Mouse (Mus musculus): ENCODE data around the gene Reps2. TPM values are rescaled to one million over a fixed set of nuclear protein-coding genes. Genes with fewer than 3 reads are reported as not detected.

Reps2 gene
- total and polyA plus RNA-seq, 3 experiments, result 0.39 to 1.1 (median 0.75) TPM

DNA sequence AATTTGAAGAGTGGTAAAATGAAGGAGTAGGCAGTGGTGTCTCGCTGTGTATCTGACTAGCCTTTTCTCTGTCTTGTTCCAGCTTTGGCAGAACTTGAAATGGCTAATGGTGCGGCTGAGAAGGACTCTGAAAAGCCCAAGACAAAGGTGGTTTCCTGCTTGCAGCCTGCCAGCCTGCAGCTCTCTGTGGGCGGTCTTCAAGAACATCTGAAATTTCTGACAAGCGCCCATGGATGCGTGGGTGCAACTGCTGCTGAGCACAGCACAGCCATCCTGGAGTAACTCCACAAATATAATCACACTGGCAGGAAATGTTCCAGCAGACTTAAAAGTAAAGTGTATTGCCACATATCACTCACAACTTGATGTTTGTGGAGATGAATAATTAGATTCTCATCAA, 181.3 kb downstream of the Reps2 start:
- H3K4me3 ChIP-seq, result no peak overlapping the region
- DNase-seq, result no peak
- H3K79me2 ChIP-seq (replicated peaks; ENCODE audit: control insufficient read depth, insufficient read depth, low read length), result no peaks in the 10 kb centered on the region
- 70% methylated on average over 5 of the region's 5 CpGs for WGBS
- intact Hi-C loops (cut with DNase I), result no loop called here
- no peaks in the 10 kb centered on the region for H3K27me3 ChIP-seq (ENCODE audit: control insufficient read depth, insufficient read depth, low read length)
- no peaks in the 10 kb centered on the region for H3K36me3 ChIP-seq (ENCODE audit: control insufficient read depth, insufficient read depth, low read length)
- H3K9ac ChIP-seq (ENCODE audit: low read depth, low read length), result no peak overlapping the region
- TF ChIP-seq EP300 (IDR thresholded peaks at IDR 0.05; ENCODE audit: insufficient read depth, low read depth, low read length), result no peak
- TF ChIP-seq CTCF (IDR thresholded peaks at IDR 0.05), result no peak
- TF ChIP-seq POLR2A (IDR thresholded peaks at IDR 0.05; ENCODE audit: insufficient read depth, low read depth, low read length), result no peak
- no peak overlapping the region for H3K27ac ChIP-seq
- H3K4me1 ChIP-seq (ENCODE audit: control insufficient read depth, insufficient read depth, low read length), result no peaks in the 10 kb centered on the region

DNA sequence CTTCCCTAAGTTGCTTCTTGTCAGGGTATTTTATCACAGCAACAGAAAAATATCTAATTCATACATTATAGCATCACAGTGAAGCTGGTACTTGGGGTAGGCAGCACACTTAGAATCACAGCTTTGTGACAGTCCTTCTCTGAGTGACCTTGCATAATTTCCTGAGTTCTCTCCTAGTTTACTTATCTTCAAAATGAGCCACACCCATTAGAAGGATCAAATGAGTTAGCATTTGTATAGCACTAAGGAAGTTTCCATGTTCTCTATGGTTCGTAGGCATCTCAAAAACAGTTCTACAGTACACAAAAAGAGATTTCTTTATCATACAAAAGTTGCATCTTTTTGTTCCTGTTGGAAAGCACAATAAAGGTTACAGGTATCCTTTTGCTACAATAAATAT, 187.0 kb downstream of the Reps2 start:
- Histone ChIP-seq H3K79me2 (replicated peaks; ENCODE audit: control insufficient read depth, insufficient read depth, low read length) (no peaks in the 10 kb centered on the region), H3K9ac (ENCODE audit: low read depth, low read length) (no peak overlapping the region), H3K36me3 (ENCODE audit: control insufficient read depth, insufficient read depth, low read length) (no peaks in the 10 kb centered on the region), H3K4me1 (ENCODE audit: control insufficient read depth, insufficient read depth, low read length) (no peaks in the 10 kb centered on the region), H3K27ac (no peak overlapping the region), H3K27me3 (ENCODE audit: control insufficient read depth, insufficient read depth, low read length) (no peaks in the 10 kb centered on the region), H3K4me3 (no peak overlapping the region)
- WGBS, result 83% methylated on average over 1 of the region's 1 CpGs
- DNase-seq, result no peak
- no peak for TF ChIP-seq EP300 (IDR thresholded peaks at IDR 0.05; ENCODE audit: insufficient read depth, low read depth, low read length)
- TF ChIP-seq POLR2A (IDR thresholded peaks at IDR 0.05; ENCODE audit: insufficient read depth, low read depth, low read length), result no peak
- TF ChIP-seq CTCF (IDR thresholded peaks at IDR 0.05), result no peak
- intact Hi-C loops (cut with DNase I), result loop anchor here (10.0 kb wide), 1 partner anchor 582 kb away; no protein-coding TSS in a partner anchor

DNA sequence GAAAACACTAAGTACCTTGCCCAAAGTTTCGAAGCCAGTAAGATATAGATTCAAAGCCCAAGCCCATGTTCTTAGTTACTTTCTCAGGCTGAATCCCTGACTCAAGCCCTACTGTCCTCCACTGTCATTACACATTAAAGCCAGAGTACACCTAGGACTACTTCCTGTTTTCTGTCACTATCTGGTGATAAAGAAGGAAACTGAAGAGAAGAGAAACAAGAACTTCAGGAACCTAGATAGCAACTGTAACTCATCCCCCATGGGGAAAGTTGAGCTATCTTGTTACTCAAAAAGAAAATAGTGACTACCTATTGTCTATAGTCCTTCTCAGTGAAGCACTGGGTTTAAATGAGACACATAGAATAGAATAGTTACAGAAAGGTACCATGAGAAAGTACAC, 188.1 kb downstream of the Reps2 start:
- H3K4me3 ChIP-seq, result no peak overlapping the region
- no peak overlapping the region for H3K27ac ChIP-seq
- TF ChIP-seq CTCF (IDR thresholded peaks at IDR 0.05) (no peak), EP300 (IDR thresholded peaks at IDR 0.05; ENCODE audit: insufficient read depth, low read depth, low read length) (no peak), POLR2A (IDR thresholded peaks at IDR 0.05; ENCODE audit: insufficient read depth, low read depth, low read length) (no peak)
- H3K27me3 ChIP-seq (ENCODE audit: control insufficient read depth, insufficient read depth, low read length), result no peaks in the 10 kb centered on the region
- intact Hi-C loops (cut with DNase I), result loop anchor here (10.0 kb wide), 1 partner anchor 581 kb away; no protein-coding TSS in a partner anchor
- H3K4me1 ChIP-seq (ENCODE audit: control insufficient read depth, insufficient read depth, low read length), result no peaks in the 10 kb centered on the region
- H3K79me2 ChIP-seq (replicated peaks; ENCODE audit: control insufficient read depth, insufficient read depth, low read length), result no peaks in the 10 kb centered on the region
- WGBS, result 83% methylated on average over 1 of the region's 1 CpGs
- no peak overlapping the region for H3K9ac ChIP-seq (ENCODE audit: low read depth, low read length)
- no peaks in the 10 kb centered on the region for H3K36me3 ChIP-seq (ENCODE audit: control insufficient read depth, insufficient read depth, low read length)
- DNase-seq, result no peak

DNA sequence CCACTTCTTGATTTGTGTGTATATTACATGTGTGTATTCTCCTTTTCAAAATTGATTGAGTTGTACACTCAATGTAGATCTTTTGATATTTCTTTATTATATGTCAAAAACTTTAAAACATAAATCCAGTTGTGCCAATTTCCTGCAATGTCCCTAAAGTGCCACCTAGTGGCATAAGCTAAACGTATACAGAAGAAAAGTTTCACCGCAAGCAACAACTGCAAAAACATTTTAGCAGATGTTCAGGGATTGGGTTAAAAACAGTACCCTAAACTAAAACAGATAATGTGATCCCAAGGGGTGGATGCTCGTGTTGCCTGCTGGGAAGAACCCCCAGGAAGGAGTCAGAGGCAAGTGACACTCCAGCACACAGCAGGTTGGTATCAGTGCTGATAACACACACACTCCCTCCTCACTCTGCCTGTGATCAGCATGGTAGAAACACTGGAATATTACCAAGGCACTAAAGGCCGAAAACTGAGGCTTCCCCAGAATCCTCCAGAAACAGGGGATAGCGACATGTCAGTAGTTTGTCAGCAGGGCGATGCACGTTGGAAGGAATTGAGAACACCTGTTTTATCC, 189.5 kb downstream of the Reps2 start:
- TF ChIP-seq CTCF (IDR thresholded peaks at IDR 0.05) (peak; percentile 63), POLR2A (IDR thresholded peaks at IDR 0.05; ENCODE audit: insufficient read depth, low read depth, low read length) (no peak), EP300 (IDR thresholded peaks at IDR 0.05; ENCODE audit: insufficient read depth, low read depth, low read length) (no peak)
- no peak for DNase-seq
- Histone ChIP-seq H3K36me3 (ENCODE audit: control insufficient read depth, insufficient read depth, low read length) (no peaks in the 10 kb centered on the region), H3K27me3 (ENCODE audit: control insufficient read depth, insufficient read depth, low read length) (no peaks in the 10 kb centered on the region), H3K27ac (no peak overlapping the region), H3K9ac (ENCODE audit: low read depth, low read length) (no peak overlapping the region), H3K4me1 (ENCODE audit: control insufficient read depth, insufficient read depth, low read length) (no peaks in the 10 kb centered on the region), H3K79me2 (replicated peaks; ENCODE audit: control insufficient read depth, insufficient read depth, low read length) (no peaks in the 10 kb centered on the region), H3K4me3 (no peak overlapping the region)
- 50% methylated on average over 7 of the region's 7 CpGs for WGBS
- intact Hi-C loops (cut with DNase I), result loop anchor here (5.0 to 10.0 kb wide), 3 partner anchors 177 to 579 kb away; no protein-coding TSS in a partner anchor

DNA sequence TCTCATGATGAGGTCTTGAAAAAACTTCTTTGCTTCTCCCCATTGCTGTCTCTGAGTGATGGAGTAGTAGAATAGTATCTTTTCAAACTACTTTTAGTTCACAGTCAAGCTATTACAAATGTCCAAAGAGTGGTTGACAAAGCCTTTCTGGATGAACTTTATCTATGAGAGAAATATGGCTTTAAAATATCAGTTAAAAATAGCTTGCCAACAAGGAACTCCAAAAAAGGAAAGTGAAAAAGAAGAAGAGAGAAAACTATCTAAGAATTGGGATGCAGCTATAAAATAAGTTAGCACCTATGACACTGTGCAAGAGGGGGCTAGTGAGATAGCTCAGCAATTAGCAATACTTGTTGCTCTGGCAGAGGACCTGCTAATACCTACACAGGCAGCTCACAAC, 190.8 kb downstream of the Reps2 start:
- H3K9ac ChIP-seq (ENCODE audit: low read depth, low read length), result no peak overlapping the region
- H3K4me3 ChIP-seq, result no peak overlapping the region
- no peaks in the 10 kb centered on the region for H3K27me3 ChIP-seq (ENCODE audit: control insufficient read depth, insufficient read depth, low read length)
- no peak for DNase-seq
- no peaks in the 10 kb centered on the region for H3K4me1 ChIP-seq (ENCODE audit: control insufficient read depth, insufficient read depth, low read length)
- intact Hi-C loops (cut with DNase I), result loop anchor here (5.0 to 10.0 kb wide), 3 partner anchors 175 to 578 kb away; no protein-coding TSS in a partner anchor
- TF ChIP-seq EP300 (IDR thresholded peaks at IDR 0.05; ENCODE audit: insufficient read depth, low read depth, low read length) (no peak), CTCF (IDR thresholded peaks at IDR 0.05) (no peak), POLR2A (IDR thresholded peaks at IDR 0.05; ENCODE audit: insufficient read depth, low read depth, low read length) (no peak)
- no peaks in the 10 kb centered on the region for H3K36me3 ChIP-seq (ENCODE audit: control insufficient read depth, insufficient read depth, low read length)
- no peaks in the 10 kb centered on the region for H3K79me2 ChIP-seq (replicated peaks; ENCODE audit: control insufficient read depth, insufficient read depth, low read length)
- H3K27ac ChIP-seq, result no peak overlapping the region

DNA sequence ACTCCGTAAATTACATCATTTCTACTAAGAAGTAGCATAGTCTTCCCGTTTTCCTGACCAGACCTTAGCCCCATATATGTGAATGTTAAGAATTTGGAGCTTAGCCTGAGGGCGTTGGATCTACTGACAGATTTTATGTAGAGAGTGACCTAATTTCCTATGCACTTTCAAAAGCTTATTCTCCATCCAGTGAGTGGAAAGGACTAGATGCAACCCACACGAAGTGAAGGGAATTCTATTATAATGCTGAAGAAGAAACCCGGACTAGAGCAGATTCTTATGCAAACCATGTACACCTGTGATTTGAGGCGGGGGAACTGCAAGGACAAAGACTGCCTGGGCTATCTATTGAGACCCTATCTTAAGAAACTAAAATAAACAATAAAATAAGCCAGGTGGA, 195.5 kb downstream of the Reps2 start:
- WGBS, result 65% methylated on average over 6 of the region's 6 CpGs
- Histone ChIP-seq H3K27me3 (ENCODE audit: control insufficient read depth, insufficient read depth, low read length) (no peaks in the 10 kb centered on the region), H3K9ac (ENCODE audit: low read depth, low read length) (no peak overlapping the region), H3K79me2 (replicated peaks; ENCODE audit: control insufficient read depth, insufficient read depth, low read length) (no peaks in the 10 kb centered on the region), H3K27ac (no peak overlapping the region), H3K4me3 (no peak overlapping the region), H3K4me1 (ENCODE audit: control insufficient read depth, insufficient read depth, low read length) (no peaks in the 10 kb centered on the region), H3K36me3 (ENCODE audit: control insufficient read depth, insufficient read depth, low read length) (no peaks in the 10 kb centered on the region)
- intact Hi-C loops (cut with DNase I), result no loop called here
- no peak for TF ChIP-seq EP300 (IDR thresholded peaks at IDR 0.05; ENCODE audit: insufficient read depth, low read depth, low read length)
- no peak for TF ChIP-seq CTCF (IDR thresholded peaks at IDR 0.05)
- no peak for TF ChIP-seq POLR2A (IDR thresholded peaks at IDR 0.05; ENCODE audit: insufficient read depth, low read depth, low read length)
- DNase-seq, result no peak

Measured in heart, adult 2 months (tissue).